Mouse (Mus musculus): ENCODE results near the gene Prps1l3. TPM values are rescaled to one million over a fixed set of nuclear protein-coding genes. Genes with fewer than 3 reads are reported as not detected.
"Not testable (repeated sequence)": the region's sequence is repeated elsewhere in the genome, so short reads cannot be mapped to it uniquely, and the experiment has no call there.

Gene Prps1l3
- total RNA-seq (2021) = 10 to 100 TPM; 33.5 to 34.6 TPM
- long read RNA-seq, experiment 1, transcript Prps1l3-201 (2 exons, 1,720 nt) = major isoform, 39 of 39 reads
- long read RNA-seq, experiment 1, partial matches to known transcripts = 0 of 39 reads
- long read RNA-seq, experiment 1, other reads (novel, unspliced or antisense) = 0 of 39 reads
- long read RNA-seq, experiment 2, transcript Prps1l3-201 (2 exons, 1,720 nt) = major isoform, 23 of 24 reads
- long read RNA-seq, experiment 2, partial matches to known transcripts = 0 of 24 reads
- long read RNA-seq, experiment 2, other reads (novel, unspliced or antisense) = 1 of 24 reads

DNA sequence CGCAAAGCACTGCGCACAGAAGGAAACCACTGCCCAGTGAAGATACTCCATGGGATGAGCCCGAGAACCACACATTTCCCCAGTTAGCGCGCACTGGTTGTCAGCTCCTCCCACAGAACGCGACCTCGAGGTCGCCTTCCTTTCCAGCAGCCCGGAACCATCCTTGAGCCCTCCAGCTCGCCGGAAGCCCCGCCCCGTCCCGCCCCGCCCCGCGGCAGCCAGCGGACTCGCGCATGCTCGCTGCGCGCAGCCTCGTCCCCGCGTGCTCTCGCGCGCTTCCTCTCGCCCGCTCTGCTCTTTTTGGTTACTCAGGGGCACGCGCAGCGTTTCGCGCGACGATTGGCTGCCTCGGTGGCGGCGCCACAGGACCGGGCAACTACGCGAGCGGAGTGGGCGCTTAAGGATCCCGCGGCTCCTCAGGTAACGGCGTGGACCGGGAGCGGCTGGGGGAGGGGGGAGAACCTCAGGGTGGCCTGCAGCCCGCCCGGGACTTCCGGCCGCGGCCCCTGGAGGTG lies at the start of gene Prps1l3, which contains the start of gene Mipol1:
TSS of gene Prps1l3 (plus strand) at position 221 of the 515 bp plus-strand sequence.
TSS of gene Mipol1 (plus strand) at position 236 of the 515 bp plus-strand sequence.
- peak; percentile 93 for DNase-seq

DNA sequence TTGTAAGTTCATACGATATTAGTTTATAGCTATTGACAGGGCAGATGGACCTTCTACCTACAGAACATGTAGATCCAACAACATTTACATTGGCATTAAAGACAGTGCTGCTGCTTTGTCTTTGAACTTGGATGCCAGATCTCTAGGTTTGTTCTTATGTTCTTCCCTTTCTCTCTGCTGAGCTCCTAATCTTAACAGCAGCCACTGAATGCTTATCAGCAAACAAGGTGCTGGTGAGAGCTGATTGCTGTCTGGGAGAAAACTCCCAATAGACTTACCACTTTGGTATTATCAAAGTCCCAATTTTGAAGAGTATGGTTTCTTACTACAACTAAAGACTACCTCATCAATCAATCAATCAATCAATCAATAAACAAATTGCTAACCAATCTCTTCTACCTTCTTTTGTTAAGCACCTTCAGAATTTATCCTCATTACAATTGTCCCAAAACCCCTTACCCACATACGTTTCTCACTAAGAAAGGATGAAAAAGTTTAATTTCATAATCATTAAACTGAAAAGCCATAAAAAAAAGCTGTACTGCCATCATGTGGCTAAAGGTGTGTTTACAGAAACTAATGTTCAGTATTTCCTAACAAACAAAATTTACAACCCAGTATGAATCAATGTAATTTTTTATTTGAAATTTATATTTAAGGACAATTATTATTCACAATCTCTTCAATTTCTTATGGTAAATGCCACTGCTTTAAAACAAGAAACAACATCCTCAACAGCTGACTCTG lies 45.6 kb upstream of the Prps1l3 start:
- no peak for DNase-seq

DNA sequence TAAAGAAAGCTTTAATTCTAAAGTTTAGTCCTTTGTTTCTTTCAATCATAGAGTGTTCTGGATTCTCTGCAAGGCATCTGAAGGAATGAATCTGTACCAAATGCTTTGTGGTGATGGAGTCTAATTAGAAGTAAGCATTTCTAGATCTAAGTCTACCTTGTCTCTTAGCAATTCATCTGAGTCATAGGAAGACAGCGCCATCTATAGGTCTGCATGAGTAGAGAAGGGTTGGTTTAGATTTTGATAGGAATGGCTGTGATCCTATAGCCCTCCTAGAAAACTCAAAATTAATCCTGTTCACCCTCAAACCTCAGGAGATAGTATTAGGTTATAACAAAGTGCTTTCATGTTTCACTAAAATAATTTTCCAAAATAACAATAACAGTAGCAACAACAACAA lies 44.7 kb upstream of the Prps1l3 start:
- no peak for DNase-seq

DNA sequence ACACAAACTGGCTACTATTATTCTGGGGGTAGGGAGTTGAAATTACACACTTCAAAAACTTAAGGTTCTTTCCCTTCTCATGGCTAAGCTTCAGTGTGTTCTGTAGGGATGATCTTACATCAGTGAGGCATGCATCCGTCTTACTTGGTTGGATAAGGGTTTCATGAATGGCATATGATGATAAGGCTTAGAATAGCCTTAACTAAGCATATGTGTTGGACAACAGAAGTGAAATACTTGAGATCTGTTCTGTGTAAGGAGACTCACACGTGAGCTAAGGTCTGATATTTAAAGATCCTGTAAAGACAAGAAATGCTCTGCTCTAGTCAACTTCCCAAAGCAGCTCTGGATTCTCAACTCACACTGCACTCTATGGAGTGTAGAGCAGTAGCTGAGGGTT lies 44.1 kb upstream of the Prps1l3 start:
- no peak for DNase-seq

DNA sequence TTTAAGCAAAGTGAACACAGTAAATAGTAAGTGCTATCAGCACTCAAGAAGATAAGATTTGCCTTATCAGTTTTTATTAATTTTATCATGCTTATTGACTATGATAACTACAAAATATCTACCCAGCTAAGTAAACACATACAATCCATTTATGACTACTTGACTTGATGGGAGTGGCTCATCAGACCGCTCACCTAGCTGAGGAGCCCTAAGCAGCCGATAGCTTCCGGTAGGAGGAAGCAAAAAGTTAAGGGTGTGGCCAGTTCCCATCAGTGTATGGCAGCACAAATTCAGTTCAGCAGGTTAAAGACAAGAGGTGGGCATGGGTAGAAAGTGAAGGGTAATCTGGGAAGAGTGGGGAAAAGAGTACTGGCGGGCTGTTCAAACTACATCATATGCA lies 43.2 kb upstream of the Prps1l3 start:
- no peak for DNase-seq

DNA sequence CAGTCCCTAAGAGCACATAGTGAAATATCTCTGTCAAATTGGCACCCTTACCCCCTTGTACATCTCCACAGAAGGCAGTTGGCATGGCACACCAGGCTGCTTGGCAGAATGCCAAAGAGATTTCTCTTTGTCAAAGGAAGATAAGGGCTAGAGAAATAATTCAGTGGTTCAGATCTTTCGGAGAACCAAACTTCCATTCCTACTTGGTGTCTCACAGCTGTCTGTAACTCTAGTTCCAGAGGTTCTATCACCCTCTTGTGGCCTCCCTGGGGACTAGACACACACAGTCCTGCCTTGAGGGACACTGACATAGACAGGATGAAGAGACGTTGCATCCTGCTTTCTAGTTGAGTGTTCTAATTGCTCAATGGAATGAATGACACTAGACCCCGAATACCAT lies 35.6 kb upstream of the Prps1l3 start:
- DNase-seq = peak; percentile 55

DNA sequence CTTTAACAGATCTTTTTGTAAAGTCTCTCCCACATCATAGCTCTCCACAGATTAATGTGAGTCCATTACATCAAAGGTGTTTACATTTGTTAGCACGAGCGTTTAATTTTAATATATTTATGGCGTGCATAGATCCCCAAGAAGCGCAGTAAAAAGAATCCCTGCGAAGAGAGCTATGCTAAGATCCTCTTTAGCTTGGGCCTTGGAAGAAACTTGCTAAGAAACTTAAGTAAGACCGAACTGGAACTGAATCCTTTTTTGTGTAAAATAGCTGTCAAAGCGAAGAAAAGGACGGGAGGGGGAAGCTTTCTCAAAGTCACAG lies 34.0 kb upstream of the Prps1l3 start:
- DNase-seq = no peak

DNA sequence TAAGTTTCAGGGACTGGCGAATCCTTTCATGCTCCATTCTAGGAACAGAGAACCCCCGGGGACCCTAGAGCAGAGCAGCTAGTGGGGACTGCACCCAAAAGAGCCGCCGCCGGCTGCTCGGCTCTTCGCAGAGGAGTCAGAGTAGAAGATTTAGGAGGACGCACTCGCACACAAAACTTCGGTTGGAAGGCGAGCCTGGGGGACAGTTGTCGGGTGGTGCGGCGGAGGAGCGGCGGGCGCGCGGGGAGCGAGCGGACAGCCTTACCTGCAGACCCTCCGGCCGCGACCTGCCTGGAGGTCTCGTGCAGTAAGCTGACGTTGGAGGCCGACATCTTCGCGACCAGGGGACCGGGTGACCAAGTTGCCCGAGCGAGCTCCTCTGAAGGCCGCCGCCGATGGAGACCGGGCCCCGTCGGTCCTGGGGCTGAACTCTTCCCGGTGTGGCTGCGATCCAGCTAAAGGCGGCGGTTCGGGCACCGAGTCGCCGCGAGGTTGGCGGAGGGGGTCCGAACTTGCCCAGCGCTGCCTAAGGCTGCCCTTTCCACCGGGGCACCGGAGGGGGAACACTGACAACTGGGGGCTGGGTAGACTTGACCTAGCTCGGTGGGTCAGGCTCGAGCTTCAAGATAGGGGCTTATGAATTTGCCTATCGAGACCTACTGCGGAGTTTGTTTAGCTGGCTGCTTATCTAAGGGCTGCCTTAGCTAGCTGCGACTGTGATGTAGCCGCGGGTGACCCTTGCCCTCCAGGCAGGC lies 33.4 kb upstream of the Prps1l3 start:
- DNase-seq = peak; percentile 61

DNA sequence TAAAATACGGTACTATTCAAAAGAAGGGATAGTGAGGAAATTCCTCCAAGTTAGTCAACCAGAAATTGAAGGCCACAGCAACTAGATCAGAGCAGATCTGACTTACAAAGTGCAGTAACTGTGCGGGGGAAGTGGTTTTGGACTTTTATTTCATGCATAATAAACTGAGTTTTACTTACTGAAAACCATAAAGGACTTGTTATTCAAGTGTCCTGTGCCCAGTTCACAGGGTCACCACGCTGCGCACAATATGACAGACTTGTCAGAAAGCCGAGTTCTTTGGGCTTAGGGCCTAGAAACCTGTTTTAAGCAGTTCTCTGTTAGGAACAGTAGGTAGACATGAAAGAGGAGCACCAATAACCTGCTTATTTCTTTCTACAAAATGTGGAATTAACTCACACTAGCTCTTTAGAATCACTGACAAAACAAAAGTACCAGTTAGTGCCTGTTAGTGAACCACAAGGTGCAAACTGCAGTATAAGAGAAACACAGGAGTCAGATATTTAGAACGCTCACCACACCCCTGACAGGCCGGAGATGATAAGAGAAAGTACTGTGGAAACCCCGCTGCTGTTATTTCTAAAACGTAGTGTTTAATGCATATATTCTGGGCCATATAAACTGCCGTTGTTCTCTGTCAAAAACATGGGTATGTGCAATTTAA lies 32.7 kb upstream of the Prps1l3 start, which contains the start of gene Slc25a21:
TSS of gene Slc25a21 (minus strand) at position 110 of the 664 bp plus-strand sequence.
- no peak for DNase-seq

DNA sequence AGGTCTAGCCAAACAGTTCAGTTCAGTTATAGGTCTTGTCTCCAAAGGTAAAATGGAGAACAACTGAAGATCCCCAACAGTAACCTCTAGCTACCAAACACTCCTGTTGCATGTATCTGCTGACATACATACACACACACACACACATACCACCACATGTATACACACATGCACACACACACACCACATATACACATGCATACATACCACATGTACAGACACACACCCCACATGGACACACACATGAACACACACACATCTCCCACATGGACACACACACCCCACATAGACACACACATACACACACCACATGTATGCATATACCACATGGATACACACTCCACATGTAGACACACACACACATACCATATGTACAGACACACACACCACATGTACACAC lies 31.9 kb upstream of the Prps1l3 start:
- DNase-seq = no peak

DNA sequence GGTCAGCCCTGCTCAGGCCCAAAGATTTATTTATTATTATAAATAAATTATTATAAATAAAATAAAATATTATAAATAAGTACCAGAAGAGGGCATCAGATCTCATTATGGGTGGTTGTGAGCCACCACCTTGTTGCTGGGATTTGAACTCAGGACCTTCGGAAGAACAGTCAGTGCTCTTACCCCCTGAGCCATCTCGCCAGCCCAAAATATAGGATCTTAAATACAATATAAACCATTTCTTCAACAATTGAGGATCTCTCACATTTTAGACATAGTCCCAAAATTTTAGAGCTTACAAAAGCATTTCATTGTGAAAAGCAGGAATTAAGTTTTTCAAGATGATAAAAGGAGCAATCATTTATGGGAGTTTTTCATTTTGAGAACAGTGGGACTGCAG lies 30.8 kb upstream of the Prps1l3 start:
- DNase-seq = no peak

DNA sequence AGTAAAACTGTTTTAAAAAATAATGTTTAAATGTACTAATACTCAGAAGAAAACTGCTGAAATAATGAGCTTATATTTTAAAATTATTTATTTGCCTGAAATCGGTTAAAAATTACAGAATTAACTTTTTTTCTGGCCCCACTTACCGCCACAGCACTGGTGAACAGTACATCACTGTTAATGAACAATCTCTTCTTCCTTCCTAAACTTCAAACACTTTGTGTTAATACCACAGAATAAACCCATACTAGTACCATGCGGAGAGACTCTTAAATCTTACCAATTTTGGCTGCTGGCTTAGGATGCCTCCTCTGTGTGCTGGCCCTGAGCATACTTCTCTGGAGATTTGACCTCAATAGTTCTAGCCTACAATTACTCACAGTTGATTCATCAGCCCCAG lies 28.3 kb upstream of the Prps1l3 start:
- DNase-seq = no peak

DNA sequence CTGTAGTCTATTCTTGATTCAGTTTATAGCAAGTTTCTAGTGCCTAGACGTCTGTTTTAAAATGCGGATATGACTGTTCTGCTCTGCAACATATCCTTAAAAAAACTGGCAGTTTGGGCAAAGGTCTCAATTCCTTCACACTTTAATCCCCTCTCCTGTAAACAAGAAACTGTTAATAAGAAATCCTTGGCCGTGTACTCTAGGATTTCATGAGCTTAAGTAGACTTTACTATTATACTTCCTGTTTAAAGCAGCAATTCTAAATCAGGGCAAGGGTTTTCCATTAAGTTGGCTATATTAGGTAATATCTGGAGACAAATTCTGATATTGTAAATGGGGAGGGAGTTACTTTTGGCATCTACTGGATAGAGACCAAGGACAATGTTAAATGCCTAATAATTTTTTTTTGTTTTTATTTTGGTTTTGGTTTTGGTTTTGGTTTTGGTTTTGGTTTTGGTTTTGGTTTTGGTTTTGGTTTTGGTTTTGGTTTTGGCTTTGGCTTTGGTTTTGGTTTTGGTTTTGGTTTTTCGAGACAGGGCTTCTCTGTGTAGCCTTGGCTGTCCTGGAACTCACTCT lies 25.8 kb upstream of the Prps1l3 start:
- no peak for DNase-seq

DNA sequence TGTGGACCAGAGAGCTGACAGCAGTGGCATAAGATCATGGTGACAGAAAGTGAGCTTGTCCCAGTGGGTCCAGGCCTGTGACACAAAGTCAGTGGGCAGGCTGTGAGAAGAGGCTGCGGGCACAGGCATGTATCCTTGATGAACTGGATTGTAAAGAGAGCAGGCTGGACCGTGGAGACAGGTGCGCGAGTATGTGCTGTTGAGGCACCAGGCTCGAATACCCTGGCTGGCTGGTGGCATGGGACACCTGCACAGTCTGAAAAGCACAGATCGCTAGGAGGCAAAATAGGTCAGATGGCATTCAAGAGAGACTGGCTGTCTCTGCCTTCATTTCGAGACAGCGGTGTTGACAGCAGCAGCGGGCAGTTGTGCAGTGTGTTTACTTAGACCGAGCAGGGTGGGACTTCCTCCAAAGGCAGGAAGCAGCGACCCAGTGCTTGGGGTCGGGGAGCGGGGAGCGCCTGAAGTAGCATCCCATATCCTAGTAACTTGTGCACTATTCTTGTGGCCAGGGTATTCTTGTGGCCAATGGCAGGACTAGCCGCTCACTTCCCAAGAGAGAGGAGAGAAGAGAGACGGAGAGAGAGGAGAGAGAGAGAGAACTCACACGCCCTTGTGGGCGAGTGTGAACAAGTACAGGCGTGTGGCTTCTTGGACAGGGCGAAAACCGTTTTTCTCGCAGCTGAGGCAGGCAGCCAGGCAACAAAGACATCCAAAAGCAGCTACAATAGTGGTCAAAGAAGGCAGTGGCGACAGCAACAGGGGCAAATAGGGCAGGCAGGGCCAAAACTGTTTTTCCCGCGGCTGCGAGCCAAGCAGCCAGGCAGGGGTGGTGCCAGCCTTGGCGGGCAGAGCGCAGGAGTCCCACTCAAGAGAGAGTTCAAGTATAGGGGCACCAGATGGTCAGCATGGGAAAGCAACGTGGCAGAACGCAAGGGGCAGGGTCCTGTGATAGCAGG lies 18.6 kb upstream of the Prps1l3 start:
- DNase-seq = peak; percentile 53

DNA sequence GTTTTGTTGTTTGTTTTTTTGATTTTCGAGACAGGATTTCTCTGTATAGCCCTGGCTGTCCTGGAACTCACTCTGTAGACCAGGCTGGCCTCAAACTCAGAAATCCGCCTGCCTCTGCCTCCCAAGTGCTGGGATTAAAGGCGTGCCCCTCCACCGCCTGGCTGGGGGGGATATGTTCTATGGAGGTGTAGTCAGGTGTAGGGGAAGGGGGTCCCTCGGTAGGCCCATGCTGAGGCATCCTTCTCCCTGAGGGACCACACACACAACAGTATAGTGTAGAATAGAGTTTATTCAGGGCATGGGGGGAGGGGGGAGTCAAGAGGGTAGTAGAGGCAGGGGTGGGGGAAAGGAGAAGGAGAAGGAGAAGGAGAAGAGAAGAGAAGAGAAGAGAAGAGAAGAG lies 17.7 kb upstream of the Prps1l3 start:
- DNase-seq = not testable (repeated sequence)

DNA sequence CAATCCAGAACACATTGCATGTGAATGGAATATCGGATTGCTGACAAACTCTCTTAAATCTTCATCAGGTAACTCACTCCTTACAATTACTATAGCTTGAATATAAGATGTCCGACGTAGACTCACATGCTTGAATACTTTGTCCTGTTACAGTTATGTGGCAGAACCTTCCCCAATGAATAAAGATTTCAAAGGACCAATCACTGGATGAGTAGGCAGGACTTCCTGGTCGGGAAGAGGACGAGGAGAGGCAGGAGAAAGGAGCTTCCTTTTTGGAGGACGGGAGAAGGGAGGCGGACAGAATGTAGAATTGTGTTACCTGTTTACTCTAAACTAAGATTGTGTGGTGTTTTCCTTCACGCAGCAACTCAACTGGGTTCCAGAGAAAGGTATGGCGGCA lies 3.8 kb upstream of the Prps1l3 start:
- DNase-seq = no peak

DNA sequence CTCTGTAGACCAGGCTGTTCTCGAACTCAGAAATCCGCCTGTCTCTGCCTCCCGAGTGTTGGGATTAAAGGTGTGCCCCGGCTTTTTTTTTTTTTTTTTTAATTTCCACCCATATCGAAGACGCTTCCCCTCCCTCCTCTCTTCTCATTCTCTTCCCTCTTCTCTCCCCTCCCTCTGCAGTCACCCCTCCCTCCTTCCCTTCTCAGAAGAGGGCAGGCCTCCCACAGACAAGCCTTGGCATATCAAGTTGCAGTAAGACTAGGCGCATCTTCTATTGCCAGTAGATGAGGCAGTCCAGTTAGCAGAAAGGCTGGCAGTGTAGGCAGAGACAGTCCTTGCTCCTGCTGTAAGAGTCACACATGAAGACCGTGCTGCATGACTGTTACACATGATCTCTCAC lies 2.4 kb upstream of the Prps1l3 start:
- DNase-seq = no peak

DNA sequence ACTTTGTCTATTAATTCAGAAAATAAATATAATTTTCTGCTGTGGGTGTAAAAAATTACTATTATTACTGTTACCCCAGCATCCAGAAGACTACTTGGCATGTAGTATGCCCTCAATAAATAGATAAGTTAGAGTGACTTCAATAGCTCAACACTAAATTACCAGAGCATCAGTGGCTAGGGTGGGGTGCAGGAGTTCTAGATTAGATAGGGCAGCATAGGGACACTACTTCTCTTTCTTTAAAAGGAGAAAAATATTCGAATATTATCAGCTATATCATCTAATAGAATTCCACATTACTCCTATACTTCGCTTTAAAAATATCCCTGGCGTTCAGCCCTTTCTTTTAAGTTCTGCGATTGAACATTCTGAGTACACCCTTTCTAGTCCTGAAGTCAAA lies 509 bp upstream of the Prps1l3 start:
- no peak for DNase-seq

DNA sequence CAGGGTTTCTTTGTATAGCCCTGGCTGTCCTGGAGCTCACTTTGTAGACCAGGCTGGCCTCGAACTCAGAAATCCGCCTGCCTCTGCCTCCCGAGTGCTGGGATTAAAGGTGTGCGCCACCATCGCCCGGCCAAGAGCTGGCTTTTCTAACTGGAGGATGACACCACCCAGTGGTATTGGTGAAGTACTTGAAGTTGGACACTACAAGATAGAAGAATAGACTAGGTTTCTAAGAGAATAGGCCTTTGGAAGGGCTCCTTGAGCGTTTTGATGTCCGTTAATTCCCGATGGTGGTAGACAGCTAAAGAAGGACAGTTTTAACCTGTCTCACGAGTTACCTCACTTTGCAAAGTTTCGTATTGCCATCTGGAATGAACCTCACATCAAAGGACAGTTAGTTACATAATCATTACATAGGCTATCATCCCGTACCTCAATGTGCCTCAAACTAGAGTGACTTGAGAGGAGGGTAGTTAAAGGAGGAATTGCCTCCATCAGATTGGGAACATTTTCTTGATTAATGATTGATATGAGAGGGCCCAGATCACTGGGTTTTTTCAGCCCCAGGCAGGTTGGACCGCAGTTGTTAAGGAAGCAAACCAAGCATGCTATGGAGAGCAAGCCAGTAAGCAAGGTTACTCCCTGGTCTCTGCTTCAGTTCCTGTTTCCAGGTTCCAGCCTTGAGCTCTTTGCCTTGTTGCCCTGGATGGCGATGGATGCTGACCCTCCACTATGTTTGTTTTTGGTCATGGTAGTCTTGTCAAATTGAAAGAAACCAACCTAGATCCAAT lies 1.1 kb downstream of the Prps1l3 start:
- DNase-seq = peak; percentile 20

DNA sequence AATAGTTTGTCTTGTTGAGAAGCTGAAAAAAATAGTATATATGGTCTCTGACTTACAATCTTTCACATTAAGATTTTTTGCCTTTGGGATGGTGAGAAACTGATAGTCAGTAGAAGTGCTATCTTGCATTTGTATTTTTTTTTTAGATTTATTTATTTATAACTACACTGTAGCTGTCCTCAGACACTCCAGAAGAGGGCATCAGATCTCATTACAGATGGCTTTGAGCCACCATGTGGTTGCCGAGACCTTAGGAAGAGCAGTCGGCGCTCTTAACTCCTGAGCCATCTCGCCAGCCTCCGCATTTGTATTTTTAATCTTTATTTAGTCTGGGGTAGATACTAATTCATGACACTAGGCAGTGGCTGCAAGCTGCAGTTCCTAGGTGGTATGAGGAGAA lies 3.2 kb downstream of the Prps1l3 start:
- no peak for DNase-seq

Data from adrenal gland, postnatal 10 days (tissue).